Mouse (Mus musculus): ENCODE measurements around the gene Rhov. TPM values are rescaled to one million over a fixed set of nuclear protein-coding genes. Genes with fewer than 3 reads are reported as not detected.
A peak's percentile ranks its signal among the peaks of the same experiment; 100 is the strongest.

Rhov gene
- total RNA-seq (2021), result 1 to 10 TPM; 5.9 to 7.1 TPM
- long read RNA-seq, experiment 1, partial matches to known transcripts, result 1 of 6 reads
- long read RNA-seq, experiment 1, other reads (novel, unspliced or antisense), result 4 of 6 reads
- long read RNA-seq, experiment 2, transcript Rhov-201 (3 exons, 1,703 nt), result major isoform, 14 of 18 reads
- long read RNA-seq, experiment 2, partial matches to known transcripts, result 0 of 18 reads
- long read RNA-seq, experiment 2, other reads (novel, unspliced or antisense), result 4 of 18 reads

DNA sequence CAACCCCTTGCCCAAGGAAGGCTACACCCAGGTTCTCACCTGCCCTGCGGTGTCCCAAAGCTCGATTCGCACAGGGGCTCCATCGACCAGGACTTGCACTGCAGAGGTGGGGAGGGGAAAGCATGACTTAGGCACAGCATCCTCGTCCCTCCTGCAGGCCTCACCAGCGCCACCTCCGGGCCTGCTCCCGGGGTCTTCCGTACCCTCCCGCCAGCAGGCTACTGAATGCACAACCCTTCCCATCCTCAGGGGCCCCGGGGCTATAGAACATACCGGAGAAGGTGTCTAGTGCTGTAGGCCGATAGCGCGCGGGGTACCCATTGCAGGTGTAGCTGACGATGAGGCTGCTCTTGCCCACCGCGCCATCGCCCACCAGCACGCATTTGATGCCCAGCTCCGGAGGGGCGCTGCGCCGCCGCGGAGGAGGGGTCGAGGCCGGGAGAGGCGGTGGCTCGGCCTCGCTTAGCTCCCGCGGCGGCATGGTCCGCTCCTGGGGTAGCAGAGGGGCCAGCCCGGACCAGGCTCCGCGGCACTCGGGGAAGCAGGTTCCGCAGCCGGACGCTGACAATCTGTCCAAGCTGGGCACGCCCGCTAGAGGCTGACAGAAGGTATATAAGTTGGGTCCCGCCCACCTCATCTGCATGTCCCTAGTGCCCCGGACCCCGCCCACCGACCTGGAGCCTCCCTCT, at the start of gene Rhov:
Gene Rhov, minus strand, starts transcription at position 630 of the 689 bp plus-strand sequence.
- DNase-seq (ENCODE audit: low spot score in 2 of 2), result peak; percentile 50 to 51
- TF ChIP-seq CTCF (conservative IDR thresholded peaks at IDR 0.05), result peak; percentile 58
- Histone ChIP-seq H3K4me3 (peak within 1 kb of the TSS; percentile 71), H3K27ac (peak within 1 kb of the TSS; percentile 72)

DNA sequence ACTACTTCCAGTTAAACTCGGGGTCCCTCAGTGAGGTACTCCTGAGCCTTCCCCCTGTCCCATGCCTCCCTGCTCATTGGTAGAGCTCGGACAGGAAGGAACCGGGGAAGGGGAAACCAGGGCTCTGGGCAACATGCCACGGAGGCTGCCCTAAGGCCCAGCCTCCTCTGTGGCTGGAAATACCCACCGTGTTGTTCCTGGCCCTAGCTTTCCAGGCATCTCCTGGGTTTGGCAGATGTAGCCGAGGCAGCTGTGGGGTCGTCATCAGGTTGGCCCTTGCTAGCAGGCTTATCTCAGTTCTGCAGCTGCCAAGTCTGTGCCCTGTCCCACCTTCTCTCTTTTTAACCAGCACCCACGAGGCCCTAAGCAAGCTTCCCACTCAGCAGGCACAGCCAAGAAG, 49.5 kb upstream of the Rhov start:
- no peak overlapping the region for H3K4me3 ChIP-seq
- no peak for DNase-seq (ENCODE audit: low spot score in 2 of 2)
- no peak overlapping the region for H3K27ac ChIP-seq
- TF ChIP-seq CTCF (conservative IDR thresholded peaks at IDR 0.05), result no peak

DNA sequence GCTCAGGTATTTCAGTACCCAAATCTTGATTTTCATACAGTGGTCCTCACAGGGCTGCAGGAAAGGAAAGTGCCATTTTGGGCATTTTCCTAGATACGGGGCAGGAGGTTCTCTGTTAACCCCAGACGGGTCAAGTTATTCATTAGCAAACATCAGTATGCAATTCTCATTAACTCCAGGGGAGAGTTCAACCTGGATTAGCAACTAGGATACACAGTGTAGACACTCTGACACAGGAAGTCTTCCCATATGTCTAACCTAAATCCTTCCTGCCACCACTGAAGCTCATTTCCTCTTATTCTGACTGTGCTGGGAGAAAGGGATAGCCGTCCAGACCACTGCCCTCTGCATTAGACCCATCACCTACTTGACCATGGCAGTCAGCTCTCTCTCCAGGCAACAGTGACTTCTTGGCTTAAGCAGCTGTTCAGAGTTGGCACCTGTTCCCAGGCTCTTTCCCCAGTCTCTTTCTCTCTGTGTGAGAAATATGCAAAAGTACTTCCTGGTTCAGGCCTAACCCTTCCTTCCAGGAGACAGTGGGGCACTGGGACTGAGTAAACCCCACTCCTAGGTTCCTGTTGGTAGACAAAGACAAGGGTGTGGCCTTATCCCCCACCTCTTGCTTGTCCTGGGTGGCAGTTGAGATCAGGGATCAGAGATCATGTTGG, 47.1 kb upstream of the Rhov start:
- H3K4me3 ChIP-seq, result no peak overlapping the region
- no peak for DNase-seq (ENCODE audit: low spot score in 2 of 2)
- no peak for TF ChIP-seq CTCF (conservative IDR thresholded peaks at IDR 0.05)
- no peak overlapping the region for H3K27ac ChIP-seq

DNA sequence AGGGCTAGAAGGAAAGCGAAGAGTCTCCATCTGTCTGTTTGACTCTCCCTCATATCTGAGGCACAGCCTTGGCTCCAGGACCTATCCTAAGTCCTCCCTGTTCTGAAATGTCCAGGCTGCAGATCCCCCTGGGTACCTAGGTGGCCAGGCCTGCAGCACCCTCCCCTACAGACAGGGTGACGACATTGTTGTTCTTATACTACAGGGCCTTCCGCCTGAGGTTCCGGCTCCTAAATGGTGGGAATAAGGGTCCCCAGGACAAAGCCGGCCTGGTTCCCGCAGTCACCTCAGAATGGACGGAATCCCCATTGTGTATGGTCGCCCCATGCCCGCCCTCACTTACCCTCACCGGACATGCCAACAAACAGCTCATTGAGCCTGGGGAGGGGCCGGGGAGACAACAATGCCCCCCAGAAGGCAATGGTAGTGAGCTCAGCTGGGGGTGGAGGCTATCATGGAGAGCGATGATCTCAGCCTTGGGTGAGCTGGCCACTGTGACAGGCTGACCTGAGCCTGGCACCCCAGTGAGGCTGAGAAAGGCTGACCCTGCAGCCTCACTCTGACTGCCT, 43.8 kb upstream of the Rhov start:
- Histone ChIP-seq H3K27ac (no peak overlapping the region), H3K4me3 (no peak overlapping the region)
- no peak for TF ChIP-seq CTCF (conservative IDR thresholded peaks at IDR 0.05)
- no peak for DNase-seq (ENCODE audit: low spot score in 2 of 2)

DNA sequence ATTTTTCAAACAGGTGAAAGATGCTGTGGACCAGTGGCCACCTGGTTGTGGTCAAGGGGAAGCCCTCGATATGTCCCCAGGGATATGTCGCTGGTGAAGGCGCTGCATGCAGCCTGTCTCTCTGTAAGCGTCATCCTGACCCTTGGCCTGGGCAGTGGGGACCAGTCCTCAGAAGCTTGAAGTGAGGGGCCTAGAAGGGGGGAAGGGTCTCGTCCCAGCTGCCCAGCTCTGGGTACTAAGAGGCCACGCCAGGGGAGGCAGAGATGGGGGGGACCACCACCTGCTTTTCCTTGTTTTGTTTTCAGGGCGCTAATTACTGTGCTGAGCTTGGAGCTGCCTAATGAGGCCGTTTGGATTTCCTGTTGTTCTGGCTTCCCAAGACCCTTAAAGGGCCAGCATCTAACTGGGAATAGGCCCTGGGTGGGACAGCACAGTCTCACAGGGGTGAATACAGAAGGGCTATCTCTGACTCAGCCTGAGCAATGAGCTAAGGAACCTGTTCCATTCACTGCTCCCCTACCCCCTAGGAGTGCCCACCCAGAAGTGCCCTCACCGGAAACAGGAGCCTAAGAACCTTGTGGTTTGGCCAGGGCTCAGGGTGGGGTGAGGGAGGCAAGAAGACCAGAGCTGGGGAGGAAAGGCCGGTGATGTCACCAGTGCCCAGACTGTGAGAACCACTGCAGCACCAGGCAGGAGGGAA, 42.9 kb upstream of the Rhov start:
- Histone ChIP-seq H3K27ac (no peak overlapping the region), H3K4me3 (no peak overlapping the region)
- TF ChIP-seq CTCF (conservative IDR thresholded peaks at IDR 0.05), result no peak
- no peak for DNase-seq (ENCODE audit: low spot score in 2 of 2)

DNA sequence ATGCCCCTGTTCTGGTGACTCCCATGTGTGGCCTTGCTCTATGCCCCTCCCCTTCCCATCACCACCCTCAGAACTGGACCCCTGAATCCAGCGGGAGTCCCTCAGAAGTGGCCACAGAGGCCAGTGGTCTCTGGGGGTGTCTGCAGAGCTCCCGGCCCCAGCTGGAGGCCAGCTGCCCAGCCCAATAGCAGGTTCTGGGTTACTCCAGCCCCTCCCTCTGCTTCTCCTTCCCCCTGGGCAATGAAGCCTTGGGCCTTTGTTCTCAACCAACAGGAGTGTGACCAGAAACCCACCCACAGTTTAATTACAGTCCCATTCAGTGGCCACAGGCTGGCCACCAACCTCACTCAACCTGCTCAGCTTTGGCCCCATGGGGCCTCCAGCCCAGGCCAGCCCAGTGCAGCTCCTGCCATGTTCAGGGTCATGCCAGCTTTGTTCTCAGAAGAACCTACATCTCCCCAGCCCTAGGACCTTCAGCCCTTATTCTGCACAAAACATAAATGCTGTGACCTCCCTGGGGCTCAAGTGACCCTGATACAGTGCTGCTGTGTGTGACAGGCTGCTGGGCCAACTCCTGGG, 41.4 kb upstream of the Rhov start:
- no peak for TF ChIP-seq CTCF (conservative IDR thresholded peaks at IDR 0.05)
- no peak overlapping the region for H3K27ac ChIP-seq
- H3K4me3 ChIP-seq, result no peak overlapping the region
- no peak for DNase-seq (ENCODE audit: low spot score in 2 of 2)

DNA sequence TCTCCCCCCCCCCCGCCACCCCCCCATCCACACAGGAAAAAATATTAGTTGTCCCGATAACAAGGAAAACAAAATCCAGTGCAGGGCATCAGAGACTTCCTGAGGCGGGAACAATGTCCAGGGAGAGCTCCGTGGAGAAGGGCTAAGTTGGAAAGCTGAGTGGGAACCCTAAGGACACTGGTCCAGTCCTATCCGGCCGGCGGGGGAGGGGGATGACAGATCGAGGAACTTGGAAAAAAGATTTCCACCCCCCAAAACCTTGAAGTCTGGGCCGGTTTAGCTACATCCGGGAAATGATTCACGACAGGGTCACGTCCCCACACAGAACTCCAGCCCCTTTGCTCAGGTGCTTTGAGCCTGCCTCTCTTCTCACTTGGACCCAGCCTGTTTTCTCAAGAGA, 40.5 kb upstream of the Rhov start:
- Histone ChIP-seq H3K4me3 (no peak overlapping the region), H3K27ac (no peak overlapping the region)
- no peak for TF ChIP-seq CTCF (conservative IDR thresholded peaks at IDR 0.05)
- no peak for DNase-seq (ENCODE audit: low spot score in 2 of 2)

DNA sequence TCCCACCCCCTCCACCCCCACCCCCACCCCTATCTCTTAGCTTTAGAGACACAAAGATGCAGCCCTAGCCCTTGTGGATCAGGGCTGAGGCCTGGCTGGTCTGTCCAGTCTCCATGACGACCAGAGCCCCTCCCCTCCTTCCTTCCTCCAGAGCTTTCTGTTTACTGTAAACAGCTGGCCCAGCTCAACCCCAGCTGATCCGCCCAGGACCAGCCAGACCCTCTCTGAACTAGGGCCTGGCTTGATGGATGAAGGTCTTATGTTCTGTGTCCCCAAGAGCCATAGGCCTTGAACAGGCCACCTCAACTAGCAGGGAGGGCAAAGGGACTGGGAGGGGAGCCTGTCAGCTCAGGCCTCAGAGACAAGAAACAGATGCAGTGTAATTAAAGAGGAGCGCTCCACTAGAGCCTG, 33.7 kb upstream of the Rhov start:
- no peak for TF ChIP-seq CTCF (conservative IDR thresholded peaks at IDR 0.05)
- Histone ChIP-seq H3K27ac (no peak overlapping the region), H3K4me3 (no peak overlapping the region)
- DNase-seq (ENCODE audit: low spot score in 2 of 2), result no peak

DNA sequence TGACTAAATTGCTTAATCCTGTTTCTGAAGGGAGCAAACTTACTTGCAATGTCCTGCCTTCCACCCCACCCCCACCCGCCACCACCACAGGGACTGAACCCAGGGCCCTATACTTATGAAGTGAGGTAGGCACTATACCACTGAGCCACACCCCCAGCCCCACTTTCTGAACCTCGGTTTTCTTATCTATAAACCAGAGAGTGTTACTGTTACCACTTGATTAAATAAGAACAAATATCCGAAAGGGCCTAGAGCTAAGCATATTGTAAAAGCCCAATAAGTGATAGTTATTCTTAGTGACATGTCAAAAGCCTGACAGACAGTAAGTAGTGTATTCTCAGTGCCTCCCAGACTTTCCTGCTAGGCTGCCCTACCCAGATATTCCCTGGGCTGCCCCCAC, 33.3 kb upstream of the Rhov start:
- no peak overlapping the region for H3K27ac ChIP-seq
- H3K4me3 ChIP-seq, result no peak overlapping the region
- DNase-seq (ENCODE audit: low spot score in 2 of 2), result no peak
- no peak for TF ChIP-seq CTCF (conservative IDR thresholded peaks at IDR 0.05)

DNA sequence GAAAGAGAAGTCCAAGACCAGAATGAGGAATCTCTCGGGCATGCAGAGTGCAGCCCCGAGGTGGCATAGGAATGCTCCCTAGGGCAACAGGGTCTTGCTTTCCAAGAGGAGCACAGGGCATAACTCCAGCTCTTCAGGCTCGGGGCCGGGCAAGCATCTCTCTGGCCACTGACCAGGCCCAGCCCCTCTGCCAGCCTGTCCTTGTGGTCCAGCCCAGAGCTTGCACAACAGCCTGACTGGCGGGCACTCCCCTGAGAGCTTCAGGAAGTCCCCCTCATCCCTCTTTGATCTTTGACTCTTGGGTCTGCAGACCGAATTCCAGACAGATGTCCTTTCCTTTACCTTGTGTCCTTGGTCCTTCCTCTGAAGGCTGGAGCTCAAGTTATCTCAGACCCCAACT, 31.8 kb upstream of the Rhov start:
- no peak for TF ChIP-seq CTCF (conservative IDR thresholded peaks at IDR 0.05)
- H3K4me3 ChIP-seq, result no peak overlapping the region
- H3K27ac ChIP-seq, result no peak overlapping the region
- DNase-seq (ENCODE audit: low spot score in 2 of 2), result no peak

DNA sequence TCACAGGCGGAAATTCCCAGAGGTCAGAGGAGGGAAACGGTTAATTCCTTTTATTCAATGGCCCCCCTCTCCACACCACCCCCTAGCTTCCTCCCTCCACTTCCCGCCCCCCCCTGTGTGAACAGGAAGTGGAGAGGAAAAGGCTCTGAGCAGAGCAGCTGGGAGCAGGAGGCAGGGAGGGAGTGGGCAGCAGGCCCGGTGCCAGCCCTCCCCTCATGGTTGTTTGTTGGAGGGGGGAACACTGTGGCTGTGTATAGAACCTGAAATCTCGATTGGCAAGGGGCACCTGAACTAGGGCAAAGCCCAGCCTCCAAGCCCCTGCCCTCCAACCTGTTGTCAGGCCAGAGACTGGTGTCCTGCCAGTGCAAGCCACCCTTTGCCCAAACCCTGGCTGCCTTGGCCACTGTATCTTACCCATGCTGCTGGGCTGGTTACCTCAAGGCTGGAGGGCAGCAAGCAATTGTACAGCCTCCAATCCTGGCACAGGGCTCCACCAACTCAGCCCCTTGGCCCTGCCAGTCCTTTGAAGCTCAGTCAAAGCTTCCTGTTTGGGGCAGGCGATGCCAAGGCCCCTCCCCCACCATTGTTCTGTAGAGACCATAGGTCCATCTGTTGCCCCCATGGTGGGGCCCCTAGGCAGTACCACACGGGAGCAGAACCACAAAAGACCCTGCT, 29.9 kb upstream of the Rhov start:
- DNase-seq (ENCODE audit: low spot score in 2 of 2), result no peak
- peak overlapping the region; percentile 19; the same call in 1 of the 2 replicates for H3K4me3 ChIP-seq
- H3K27ac ChIP-seq, result peak overlapping the region; percentile 82
- TF ChIP-seq CTCF (conservative IDR thresholded peaks at IDR 0.05), result no peak
